Mouse (Mus musculus) left cerebral cortex, postnatal 36 days (tissue): ENCODE results near the gene Flt3. TPM values are rescaled to one million over a fixed set of nuclear protein-coding genes. Genes with fewer than 3 reads are reported as not detected.

Source experiments
- DNase-seq, 2 experiments: peaks; one replicate each; pipeline ENCODE4 v3.0.0; 2021 to 2022; ENCODE audit warnings: low spot score in 2 of 2, mixed read lengths in 1 of 2
- intact Hi-C: fragments of 180-260 bp; cut with DNase I; formaldehyde crosslinking; loops from one replicate; pipeline ENCODE4 v1.15.1; 2025
- total RNA-seq, 2 experiments: library from RNA; stranded (reverse); gene quantifications; 2 replicates each; pipeline ENCODE4 v1.2.3; 2021

Flt3 gene
- total RNA-seq, 2 experiments from 2014 or later, result 4.8 to 7.0 TPM

GRCm38 (mm10) chr5:147319653-147320052 is 80.6 kb downstream of the Flt3 start:
- intact Hi-C loops, result loop anchor here (2.0 to 10.0 kb wide), 5 partner anchors 335 to 645 kb away; no protein-coding TSS in a partner anchor
- DNase-seq, result no peak

DNA sequence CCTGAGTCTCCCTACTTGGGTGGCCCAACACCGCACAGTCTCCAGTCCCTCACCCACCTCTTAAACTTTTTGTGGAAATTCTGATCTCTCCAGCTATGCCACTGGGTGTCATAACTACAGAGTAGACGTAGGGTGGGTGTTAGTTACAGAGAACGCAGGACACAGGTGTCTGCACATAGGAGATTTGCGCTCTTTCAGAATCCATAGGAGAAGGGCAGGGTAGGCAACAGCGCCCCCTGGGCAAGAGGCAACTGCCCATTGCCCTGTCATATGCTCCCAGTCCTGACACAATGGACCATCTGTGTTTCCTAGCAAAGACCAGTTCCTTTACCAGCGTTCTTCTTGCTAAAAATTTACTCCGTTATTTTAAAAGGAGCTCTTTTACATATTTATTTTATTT is 82.3 kb downstream of the Flt3 start:
- intact Hi-C loops, result loop anchor here (2.0 to 10.0 kb wide), 4 partner anchors 333 to 643 kb away; no protein-coding TSS in a partner anchor
- no peak for DNase-seq

DNA sequence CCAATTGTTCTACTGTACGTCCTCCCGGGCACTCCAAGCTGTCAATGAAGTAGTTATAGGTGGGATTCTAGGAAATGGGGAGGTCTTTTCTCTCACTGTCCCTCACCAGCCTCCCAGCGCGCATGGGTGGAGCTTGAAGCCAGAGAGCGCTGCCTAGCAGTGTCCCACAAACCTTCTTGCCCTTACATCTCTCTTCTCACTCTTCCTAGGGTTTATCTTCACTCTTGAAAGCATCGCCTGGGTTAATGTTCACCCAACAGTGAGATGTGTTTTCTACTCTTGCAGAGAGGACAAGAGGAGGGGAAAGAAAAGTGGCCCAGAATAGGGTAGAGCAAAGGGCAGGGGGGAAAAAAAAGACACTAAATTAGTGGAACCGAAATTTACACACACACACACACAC is 83.0 kb downstream of the Flt3 start:
- DNase-seq, result no peak

DNA sequence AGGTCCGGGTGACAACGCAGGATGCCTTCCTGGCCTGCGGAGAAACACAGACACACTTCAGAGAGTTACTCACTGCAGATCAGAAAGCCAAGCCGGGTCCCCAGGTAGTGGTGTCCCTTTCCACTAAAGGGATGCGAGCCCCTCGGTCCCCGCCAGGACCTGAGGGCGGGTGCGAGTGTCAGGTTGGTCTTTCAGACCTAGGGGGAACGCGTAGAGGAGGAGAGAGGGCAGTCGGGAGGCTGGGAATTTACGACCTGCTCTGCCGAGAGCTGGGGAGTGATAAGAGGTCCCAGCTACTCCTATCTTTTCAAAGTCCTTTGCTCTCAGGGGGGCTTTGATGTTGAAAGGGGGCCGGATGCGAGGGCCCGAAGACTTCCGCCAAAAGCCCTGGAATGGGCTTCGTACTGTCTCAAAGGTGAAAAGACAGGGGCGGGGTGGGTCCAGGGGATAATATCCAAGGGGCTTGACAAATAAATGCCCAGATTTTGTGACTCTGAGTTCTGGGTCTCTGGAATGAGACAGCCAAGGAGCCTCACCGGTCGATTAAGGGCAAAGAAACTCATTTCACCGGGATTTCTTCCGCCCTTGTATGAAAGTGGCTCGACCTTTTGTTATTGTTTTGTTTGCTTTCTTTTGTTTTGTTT is 84.7 kb downstream of the Flt3 start:
- intact Hi-C loops, result loop anchor here (5.0 to 10.0 kb wide), 3 partner anchors 331 to 641 kb away; no protein-coding TSS in a partner anchor
- no peak for DNase-seq

More for the DNA sequence above, 83.0 kb downstream of the Flt3 start:
- intact Hi-C loops, result loop anchor here (5.0 to 10.0 kb wide), 3 partner anchors 333 to 643 kb away; no protein-coding TSS in a partner anchor

GRCm38 (mm10) chr5:147314646-147315431 is 85.5 kb downstream of the Flt3 start:
- DNase-seq, result no peak
- intact Hi-C loops, result loop anchor here (5.0 to 10.0 kb wide), 3 partner anchors 330 to 640 kb away; no protein-coding TSS in a partner anchor

- intact Hi-C loops, result loop anchor here (10.0 kb wide), 2 partner anchors 328 to 638 kb away; no protein-coding TSS in a partner anchor
- DNase-seq, result no peak
These were observed 87.2 kb downstream of the Flt3 start for GRCm38 (mm10) chr5:147312830-147313685.

- intact Hi-C loops, result loop anchor here (5.0 to 10.0 kb wide), 5 partner anchors 37 to 635 kb away; partner anchors contain the start of genes Flt1 and Gsx1
- DNase-seq, result no peak
These were observed 90.5 kb downstream of the Flt3 start for GRCm38 (mm10) chr5:147309786-147310185.

- intact Hi-C loops, result loop anchor here (5.0 to 10.0 kb wide), 3 partner anchors 36 to 416 kb away; partner anchors contain the start of genes Flt1 and Gsx1
- no peak for DNase-seq
These were observed 91.8 kb downstream of the Flt3 start for GRCm38 (mm10) chr5:147308451-147308850.

GRCm38 (mm10) chr5:147307398-147307785 is 92.9 kb downstream of the Flt3 start:
- intact Hi-C loops, result loop anchor here (5.0 to 10.0 kb wide), 3 partner anchors 35 to 417 kb away; partner anchors contain the start of genes Flt1 and Gsx1

GRCm38 (mm10) chr5:147306638-147307397 is 93.5 kb downstream of the Flt3 start, which contains the start of gene Cdx2:
Gene Cdx2 (minus strand): TSS chr5:147307270.
- intact Hi-C loops, result loop anchor here (5.0 to 10.0 kb wide), 3 partner anchors 35 to 418 kb away; partner anchors contain the start of genes Flt1 and Gsx1
- no peak for DNase-seq

More at GRCm38 (mm10) chr5:147307398-147307785, 92.9 kb downstream of the Flt3 start:
- no peak for DNase-seq

GRCm38 (mm10) chr5:147305856-147306637 is 94.2 kb downstream of the Flt3 start:
- no peak for DNase-seq

GRCm38 (mm10) chr5:147305166-147305565 is 95.1 kb downstream of the Flt3 start:
- intact Hi-C loops, result loop anchor here (5.0 to 10.0 kb wide), 3 partner anchors 33 to 420 kb away; partner anchors contain the start of genes Flt1 and Gsx1

More at GRCm38 (mm10) chr5:147305856-147306637, 94.2 kb downstream of the Flt3 start:
- intact Hi-C loops, result loop anchor here (5.0 to 10.0 kb wide), 3 partner anchors 34 to 419 kb away; partner anchors contain the start of genes Flt1 and Gsx1

DNA sequence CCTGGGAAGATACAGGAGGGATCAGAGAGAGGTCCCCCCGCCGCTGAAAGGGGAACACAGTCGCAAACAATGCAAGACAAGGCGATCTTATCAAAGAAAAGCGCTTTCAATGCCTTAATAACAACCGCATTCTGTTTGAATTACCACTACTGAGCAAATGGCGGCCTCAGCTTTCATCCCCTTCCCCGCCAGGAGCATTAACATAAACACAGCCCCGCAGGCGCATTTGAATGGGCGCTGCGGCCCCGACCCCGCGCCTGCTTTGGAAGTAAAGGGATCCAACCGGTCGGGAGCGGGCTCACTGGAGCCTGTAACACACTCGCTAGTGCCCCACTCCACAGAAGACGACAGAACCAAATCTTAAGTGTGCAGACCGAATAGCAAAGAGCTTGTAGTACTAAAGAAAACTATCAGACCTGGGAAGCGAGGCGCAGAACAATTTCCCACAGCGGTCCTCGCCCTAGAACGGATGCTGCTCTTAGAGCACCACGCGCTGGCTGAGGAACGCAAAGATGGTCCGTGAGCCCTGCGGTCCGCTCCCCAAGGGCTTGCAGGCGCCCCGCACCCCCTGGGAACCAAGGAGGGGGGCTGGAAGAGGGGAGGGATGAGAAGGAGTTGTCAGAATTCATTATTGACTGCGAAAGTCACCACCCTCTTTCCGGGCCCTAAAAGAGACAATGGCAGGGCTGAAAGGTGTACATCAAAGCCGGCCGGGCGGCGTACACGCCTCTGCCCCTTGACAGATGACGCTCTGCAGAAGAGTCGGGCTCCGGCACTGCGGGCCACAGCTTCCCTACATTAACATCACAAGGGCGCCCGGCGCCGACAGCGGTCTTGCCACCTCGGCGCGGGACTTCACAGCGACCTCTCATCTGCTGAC is 95.8 kb downstream of the Flt3 start:
- intact Hi-C loops, result loop anchor here (5.0 to 10.0 kb wide), 3 partner anchors 32 to 420 kb away; partner anchors contain the start of genes Flt1 and Gsx1
- DNase-seq, result no peak

More at GRCm38 (mm10) chr5:147305166-147305565, 95.1 kb downstream of the Flt3 start:
- DNase-seq, result no peak

GRCm38 (mm10) chr5:147302746-147303400 is 97.4 kb downstream of the Flt3 start:
- DNase-seq, result no peak
- intact Hi-C loops, result loop anchor here (10.0 kb wide), 1 partner anchor 422 kb away; the partner anchor contains the start of gene Flt1

GRCm38 (mm10) chr5:147302141-147302540 is 98.1 kb downstream of the Flt3 start:
- no peak for DNase-seq
- intact Hi-C loops, result loop anchor here (10.0 kb wide), 1 partner anchor 423 kb away; the partner anchor contains the start of gene Flt1

DNA sequence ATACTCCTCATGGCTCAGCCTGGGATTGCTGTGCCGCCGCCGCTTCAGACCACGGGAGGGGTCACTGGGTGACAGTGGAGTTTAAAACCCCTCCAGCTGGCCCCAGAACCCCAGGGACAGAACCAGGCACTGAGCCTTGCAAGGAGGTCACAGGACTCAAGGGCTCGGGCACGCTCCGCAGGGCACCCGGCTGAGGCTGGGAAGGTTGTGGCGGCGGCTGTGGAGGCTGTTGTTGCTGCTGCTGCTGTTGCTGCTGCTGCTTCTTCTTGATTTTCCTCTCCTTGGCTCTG is 98.6 kb downstream of the Flt3 start:
- intact Hi-C loops, result loop anchor here (10.0 kb wide), 1 partner anchor 423 kb away; the partner anchor contains the start of gene Flt1
- no peak for DNase-seq
